Mouse (Mus musculus) cerebellum, adult (tissue): Measurements from ENCODE around the gene Tekt3.

Source experiments
- ATAC-seq: cut with Nextera tagmentation; 2 replicates; pipeline ENCODE4 v1.9.2; 2017; ENCODE audit warnings: mild to moderate bottlenecking, moderate library complexity, mixed read lengths; ENCODE audit not compliant: insufficient number of reproducible peaks, low FRiP score, low TSS enrichment

Gene Tekt3

GRCm38 (mm10) chr11:63055596-63055995 is 5.9 kb upstream of the Tekt3 start:
- ATAC-seq, result no peak

- no peak for ATAC-seq
Measured at GRCm38 (mm10) chr11:63058375-63058952, 3.0 kb upstream of the Tekt3 start.

- ATAC-seq, result no peak
Measured at GRCm38 (mm10) chr11:63059911-63060310, 1.5 kb upstream of the Tekt3 start.

- ATAC-seq, result no peak
Measured at GRCm38 (mm10) chr11:63066526-63066925, 5.1 kb downstream of the Tekt3 start.

- no peak for ATAC-seq
Measured at GRCm38 (mm10) chr11:63070081-63070480, 8.6 kb downstream of the Tekt3 start.

- ATAC-seq, result no peak
Measured at GRCm38 (mm10) chr11:63084536-63084935, 23.1 kb downstream of the Tekt3 start.

GRCm38 (mm10) chr11:63088672-63089071 is 27.2 kb downstream of the Tekt3 start:
- ATAC-seq, result no peak

- no peak for ATAC-seq
Measured at GRCm38 (mm10) chr11:63090210-63090609, 28.8 kb downstream of the Tekt3 start.

GRCm38 (mm10) chr11:63090986-63091385 is 29.5 kb downstream of the Tekt3 start:
- ATAC-seq, result no peak

GRCm38 (mm10) chr11:63092271-63092670 is 30.8 kb downstream of the Tekt3 start:
- no peak for ATAC-seq

- no peak for ATAC-seq
Measured at GRCm38 (mm10) chr11:63093601-63094000, 32.1 kb downstream of the Tekt3 start.

- no peak for ATAC-seq
Measured at GRCm38 (mm10) chr11:63094496-63094895, 33.0 kb downstream of the Tekt3 start.

GRCm38 (mm10) chr11:63098016-63098415 is 36.6 kb downstream of the Tekt3 start:
- ATAC-seq, result no peak

- ATAC-seq, result no peak
Measured at GRCm38 (mm10) chr11:63099390-63099789, 37.9 kb downstream of the Tekt3 start.

- ATAC-seq, result no peak
Measured at GRCm38 (mm10) chr11:63103256-63103655, 41.8 kb downstream of the Tekt3 start.

GRCm38 (mm10) chr11:63104026-63104425 is 42.6 kb downstream of the Tekt3 start:
- ATAC-seq, result no peak

- no peak for ATAC-seq
Measured at GRCm38 (mm10) chr11:63109230-63109775, 47.8 kb downstream of the Tekt3 start.

GRCm38 (mm10) chr11:63110329-63110728 is 48.9 kb downstream of the Tekt3 start:
- ATAC-seq, result no peak

GRCm38 (mm10) chr11:63114807-63115641 is 53.6 kb downstream of the Tekt3 start:
- ATAC-seq, result no peak

GRCm38 (mm10) chr11:63116652-63117051 is 55.2 kb downstream of the Tekt3 start:
- no peak for ATAC-seq

GRCm38 (mm10) chr11:63117266-63117665 is 55.8 kb downstream of the Tekt3 start:
- no peak for ATAC-seq

- no peak for ATAC-seq
Measured at GRCm38 (mm10) chr11:63119791-63120190, 58.3 kb downstream of the Tekt3 start.
